Mouse (Mus musculus): ENCODE results near the gene Snx9.

Snx9 gene

GRCm38 (mm10) chr17:5841128-5841942, at the start of gene Snx9:
Snx9 (plus strand) TSS chr17:5841329.
- DNase-seq (ENCODE audit: low spot score), result peak; percentile 82

- no peak for DNase-seq (ENCODE audit: low spot score)
Measured at GRCm38 (mm10) chr17:5792164-5792791, 48.9 kb upstream of the Snx9 start.

GRCm38 (mm10) chr17:5793593-5793992, 47.5 kb upstream of the Snx9 start:
- no peak for DNase-seq (ENCODE audit: low spot score)

GRCm38 (mm10) chr17:5794276-5794675, 46.9 kb upstream of the Snx9 start:
- no peak for DNase-seq (ENCODE audit: low spot score)

- no peak for DNase-seq (ENCODE audit: low spot score)
Measured at GRCm38 (mm10) chr17:5795369-5795768, 45.8 kb upstream of the Snx9 start.

- DNase-seq (ENCODE audit: low spot score), result peak; percentile 69
Measured at GRCm38 (mm10) chr17:5795878-5796277, 45.3 kb upstream of the Snx9 start.

- DNase-seq (ENCODE audit: low spot score), result peak; percentile 56
Measured at GRCm38 (mm10) chr17:5797124-5797760, 43.9 kb upstream of the Snx9 start.

- DNase-seq (ENCODE audit: low spot score), result no peak
Measured at GRCm38 (mm10) chr17:5798221-5798801, 42.8 kb upstream of the Snx9 start.

GRCm38 (mm10) chr17:5798900-5799299, 42.2 kb upstream of the Snx9 start:
- DNase-seq (ENCODE audit: low spot score), result no peak

- no peak for DNase-seq (ENCODE audit: low spot score)
Measured at GRCm38 (mm10) chr17:5799396-5800021, 41.6 kb upstream of the Snx9 start.

- no peak for DNase-seq (ENCODE audit: low spot score)
Measured at GRCm38 (mm10) chr17:5800254-5800653, 40.9 kb upstream of the Snx9 start.

- no peak for DNase-seq (ENCODE audit: low spot score)
Measured at GRCm38 (mm10) chr17:5800824-5801560, 40.1 kb upstream of the Snx9 start.

GRCm38 (mm10) chr17:5801761-5802655, 39.1 kb upstream of the Snx9 start:
- no peak for DNase-seq (ENCODE audit: low spot score)

- no peak for DNase-seq (ENCODE audit: low spot score)
Measured at GRCm38 (mm10) chr17:5802656-5802955, 38.5 kb upstream of the Snx9 start.

GRCm38 (mm10) chr17:5803229-5804012, 37.7 kb upstream of the Snx9 start:
- DNase-seq (ENCODE audit: low spot score), result no peak

- DNase-seq (ENCODE audit: low spot score), result no peak
Measured at GRCm38 (mm10) chr17:5804370-5805150, 36.6 kb upstream of the Snx9 start.

- no peak for DNase-seq (ENCODE audit: low spot score)
Measured at GRCm38 (mm10) chr17:5805151-5805834, 35.8 kb upstream of the Snx9 start.

GRCm38 (mm10) chr17:5805935-5806334, 35.2 kb upstream of the Snx9 start:
- no peak for DNase-seq (ENCODE audit: low spot score)

Measured in testis, postnatal 10 days (tissue).